Mouse (Mus musculus) neural tube, embryonic 14.5 days (tissue): ENCODE results near the gene Celf2. TPM values are rescaled to one million over a fixed set of nuclear protein-coding genes. Genes with fewer than 3 reads are reported as not detected.

Experiments
- ATAC-seq: fragments of 200-750 bp; cut with Nextera tagmentation; 2 replicates; pipeline ENCODE4 v1.8.0; 2017; ENCODE audit warnings: low read depth, mild to moderate bottlenecking, moderate TSS enrichment, moderate library complexity
- H3K27ac ChIP-seq: fragments of 300-500 bp; sonication (generic); 2 replicates; pipeline ENCODE4 v1.5.1; 2014; ENCODE audit warnings: low read depth, mild to moderate bottlenecking, control low read depth, low read length, moderate library complexity, mixed read lengths
- H3K27me3 ChIP-seq: fragments of 300-500 bp; sonication (generic); 2 replicates; pipeline ENCODE4 v1.6.1; 2014; ENCODE audit warnings: low read length; ENCODE audit not compliant: control insufficient read depth, insufficient read depth
- H3K36me3 ChIP-seq: fragments of 300-500 bp; sonication (generic); 2 replicates; pipeline ENCODE4 v1.6.1; 2014; ENCODE audit warnings: low read length, mixed read lengths; ENCODE audit not compliant: control insufficient read depth, insufficient read depth
- H3K4me1 ChIP-seq: fragments of 300-500 bp; sonication (generic); 2 replicates; pipeline ENCODE4 v1.6.1; 2014; ENCODE audit warnings: low read length; ENCODE audit not compliant: control insufficient read depth, insufficient read depth
- H3K4me2 ChIP-seq: fragments of 300-500 bp; sonication (generic); 2 replicates; pipeline ENCODE4 v1.6.1; 2014; ENCODE audit warnings: mild to moderate bottlenecking, low read depth, low read length, control low read depth
- H3K4me3 ChIP-seq: fragments of 300-500 bp; sonication (generic); 2 replicates; pipeline ENCODE4 v1.5.1; 2014; ENCODE audit warnings: low read depth, low read length, control low read depth, mixed read lengths
- H3K9ac ChIP-seq: fragments of 300-500 bp; sonication (generic); replicated peaks from 2 replicates; pipeline ENCODE4 v1.6.1; 2014; ENCODE audit warnings: low read depth, mild to moderate bottlenecking, control low read depth, low read length, mixed read lengths
- H3K9me3 ChIP-seq: fragments of 300-500 bp; sonication (generic); 2 replicates; pipeline ENCODE4 v1.6.1; 2016; ENCODE audit warnings: low read length; ENCODE audit not compliant: control insufficient read depth
- WGBS: fragments of 180-500 bp; shearing (Covaris S2); extraction: QIAGEN DNeasy Blood & Tissue Kit; methylation state at CpG from one replicate; pipeline ENCODE4 v1.1.7; 2014; 5-methylcytosine and 5-hydroxymethylcytosine counted together
- polyA plus RNA-seq: library from polyadenylated mRNA; unstranded; fragments of >200 nt; fragmentation: Nextera tagmentation; extraction: Ambion mirVana; gene quantifications from 2 replicates; pipeline ENCODE4 v1.2.1, GENCODE M21; 2014

The Celf2 gene
- polyA plus RNA-seq, 1 experiment from 2014 or later, result 161 TPM

DNA sequence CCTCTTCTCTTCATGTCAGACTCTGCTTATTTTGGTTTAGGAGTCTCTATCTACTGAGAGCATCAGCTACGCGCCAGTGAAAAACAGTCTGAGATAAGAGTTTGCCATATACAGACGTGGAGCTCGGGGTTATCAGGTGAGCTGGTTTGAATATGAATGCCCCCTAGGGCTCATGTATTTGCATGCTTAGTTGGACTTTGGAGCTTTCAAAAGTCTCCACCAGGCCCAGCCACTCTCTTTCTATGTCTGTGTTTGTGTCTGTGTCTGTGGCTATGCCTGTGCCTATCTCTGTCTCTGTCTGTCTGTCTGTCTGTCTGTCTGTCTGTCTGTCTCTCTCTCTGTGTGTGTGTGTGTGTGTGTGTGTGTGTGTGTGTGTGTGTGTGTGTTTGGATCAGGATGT is 272.1 kb downstream of the Celf2 start:
- H3K9me3 ChIP-seq, result no peaks in the 10 kb centered on the region
- 94% methylated on average over 4 of the region's 4 CpGs for WGBS
- H3K9ac ChIP-seq, result no peak overlapping the region
- H3K4me3 ChIP-seq, result no peak overlapping the region
- H3K27ac ChIP-seq, result no peak overlapping the region
- H3K4me1 ChIP-seq, result no peaks in the 10 kb centered on the region
- H3K36me3 ChIP-seq, result no peaks in the 10 kb centered on the region
- H3K4me2 ChIP-seq, result no peak overlapping the region
- no peaks in the 10 kb centered on the region for H3K27me3 ChIP-seq
- ATAC-seq, result no peak

GRCm38 (mm10) chr2:7236452-7236851 is 272.9 kb downstream of the Celf2 start:
- Histone ChIP-seq H3K27me3 (no peaks in the 10 kb centered on the region), H3K36me3 (no peaks in the 10 kb centered on the region), H3K9me3 (no peaks in the 10 kb centered on the region), H3K4me2 (no peak overlapping the region), H3K4me1 (no peaks in the 10 kb centered on the region), H3K4me3 (no peak overlapping the region), H3K9ac (no peak overlapping the region), H3K27ac (no peak overlapping the region)
- WGBS, result 94% methylated on average over 3 of the region's 3 CpGs
- ATAC-seq, result no peak

DNA sequence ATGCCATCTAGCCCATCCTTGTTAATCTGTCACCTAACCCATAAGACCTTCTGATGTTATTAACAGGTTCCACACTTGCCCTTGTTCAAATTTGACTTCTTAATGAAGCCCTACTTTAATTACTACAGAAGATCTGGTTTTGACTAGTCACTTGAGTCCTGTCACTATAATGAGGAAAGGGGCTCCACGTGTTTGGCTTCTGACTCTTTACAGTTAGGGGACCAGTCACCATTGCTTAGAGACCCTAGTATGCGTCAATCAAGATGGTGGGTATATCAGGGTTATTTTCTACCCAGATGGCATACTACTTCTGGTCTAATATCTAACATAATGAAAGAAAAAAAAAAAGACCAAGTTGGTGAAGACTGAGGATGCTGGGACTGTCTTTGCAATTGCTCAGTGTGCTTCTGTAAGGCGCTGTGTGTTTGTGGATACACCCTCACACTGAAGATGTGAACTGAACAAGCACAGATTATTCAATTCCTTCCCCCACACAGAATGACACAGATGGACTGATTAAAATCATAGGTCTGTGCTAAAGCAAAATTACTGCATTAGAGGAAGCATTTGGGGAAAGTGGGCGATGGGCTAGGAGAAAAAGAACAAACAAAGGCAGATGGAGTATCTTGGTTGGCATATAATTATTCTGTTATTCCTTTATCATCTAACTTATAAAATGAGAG is 274.2 kb downstream of the Celf2 start:
- no peak for ATAC-seq
- no peak overlapping the region for H3K9ac ChIP-seq
- no peaks in the 10 kb centered on the region for H3K9me3 ChIP-seq
- WGBS, result 93% methylated on average over 4 of the region's 4 CpGs
- H3K4me1 ChIP-seq, result no peaks in the 10 kb centered on the region
- no peak overlapping the region for H3K27ac ChIP-seq
- no peak overlapping the region for H3K4me2 ChIP-seq
- H3K27me3 ChIP-seq, result no peaks in the 10 kb centered on the region
- H3K4me3 ChIP-seq, result no peak overlapping the region
- H3K36me3 ChIP-seq, result no peaks in the 10 kb centered on the region

GRCm38 (mm10) chr2:7234587-7234986 is 274.8 kb downstream of the Celf2 start:
- Histone ChIP-seq H3K27ac (no peak overlapping the region), H3K4me1 (no peaks in the 10 kb centered on the region), H3K4me2 (no peak overlapping the region), H3K36me3 (no peaks in the 10 kb centered on the region), H3K4me3 (no peak overlapping the region), H3K9ac (no peak overlapping the region), H3K9me3 (no peaks in the 10 kb centered on the region), H3K27me3 (no peaks in the 10 kb centered on the region)
- WGBS, result 83% methylated on average over 7 of the region's 7 CpGs
- no peak for ATAC-seq

DNA sequence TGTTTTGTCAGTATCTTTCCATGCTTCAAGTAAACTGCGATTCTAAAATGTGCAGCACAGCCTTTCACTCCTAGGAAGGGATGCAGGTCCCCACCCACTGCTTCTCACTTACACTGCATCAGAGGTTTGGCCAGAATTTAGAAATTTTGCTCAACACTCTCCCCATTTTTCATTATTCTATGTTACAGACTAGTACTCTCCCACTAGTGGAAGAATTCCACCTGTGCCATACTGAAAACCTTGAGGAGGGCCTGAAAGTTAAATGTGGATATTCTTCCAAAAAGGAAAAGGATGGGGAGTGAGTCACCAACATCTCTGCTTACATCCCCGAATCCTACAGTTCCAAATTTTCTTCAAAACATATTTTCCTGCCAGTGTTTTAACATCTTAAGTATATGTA is 276.0 kb downstream of the Celf2 start:
- H3K27ac ChIP-seq, result no peak overlapping the region
- no peak overlapping the region for H3K9ac ChIP-seq
- H3K27me3 ChIP-seq, result no peaks in the 10 kb centered on the region
- no peaks in the 10 kb centered on the region for H3K36me3 ChIP-seq
- no peak for ATAC-seq
- no peak overlapping the region for H3K4me3 ChIP-seq
- 91% methylated on average over 2 of the region's 2 CpGs for WGBS
- no peaks in the 10 kb centered on the region for H3K9me3 ChIP-seq
- H3K4me2 ChIP-seq, result no peak overlapping the region
- no peaks in the 10 kb centered on the region for H3K4me1 ChIP-seq

GRCm38 (mm10) chr2:7226785-7227184 is 282.6 kb downstream of the Celf2 start:
- whole genome bisulfite sequencing, result 91% methylated on average over 7 of the region's 7 CpGs

GRCm38 (mm10) chr2:7224346-7225071 is 284.9 kb downstream of the Celf2 start:
- H3K27ac ChIP-seq, result no peak overlapping the region
- peaks cover 2% of the 10 kb centered on the region; the same call in 1 of the 2 replicates for H3K4me1 ChIP-seq
- no peak overlapping the region for H3K4me3 ChIP-seq
- H3K9me3 ChIP-seq, result no peaks in the 10 kb centered on the region
- no peak overlapping the region for H3K4me2 ChIP-seq
- ATAC-seq, result no peak
- WGBS, result 65% methylated on average over 3 of the region's 3 CpGs
- H3K9ac ChIP-seq, result no peak overlapping the region
- H3K36me3 ChIP-seq, result no peaks in the 10 kb centered on the region
- H3K27me3 ChIP-seq, result no peaks in the 10 kb centered on the region

More at GRCm38 (mm10) chr2:7226785-7227184, 282.6 kb downstream of the Celf2 start:
- Histone ChIP-seq H3K4me3 (no peak overlapping the region), H3K9me3 (no peaks in the 10 kb centered on the region), H3K4me2 (no peak overlapping the region), H3K36me3 (no peaks in the 10 kb centered on the region), H3K4me1 (peaks cover 2% of the 10 kb centered on the region; the same call in 1 of the 2 replicates), H3K27me3 (no peaks in the 10 kb centered on the region), H3K9ac (no peak overlapping the region), H3K27ac (no peak overlapping the region)
- ATAC-seq, result no peak

DNA sequence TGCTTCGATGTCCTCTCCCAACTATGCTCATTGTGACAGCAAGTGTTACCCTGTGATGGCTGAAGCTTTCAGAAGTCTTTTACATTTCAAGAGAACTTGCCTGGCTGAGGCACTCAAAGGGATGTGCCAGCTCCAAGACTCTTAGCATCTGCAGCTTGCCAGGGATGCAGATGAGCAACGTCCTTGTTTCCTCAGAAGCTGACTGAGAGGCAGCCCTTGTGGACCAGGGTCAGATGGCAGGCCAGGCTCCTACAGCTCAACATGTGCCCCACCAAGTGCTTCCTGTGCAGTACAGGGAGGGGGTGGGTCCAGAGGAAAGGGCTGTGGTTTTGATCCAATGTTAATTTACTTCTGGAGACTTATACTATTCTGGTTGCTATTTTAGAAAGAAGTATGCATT is 285.8 kb downstream of the Celf2 start:
- Histone ChIP-seq H3K9ac (no peak overlapping the region), H3K4me2 (no peak overlapping the region), H3K4me3 (no peak overlapping the region), H3K27me3 (no peaks in the 10 kb centered on the region), H3K27ac (no peak overlapping the region), H3K9me3 (no peaks in the 10 kb centered on the region), H3K4me1 (peaks cover 2% of the 10 kb centered on the region; the same call in 1 of the 2 replicates), H3K36me3 (no peaks in the 10 kb centered on the region)
- ATAC-seq, result no peak
- WGBS, result 63% methylated on average over 2 of the region's 2 CpGs

DNA sequence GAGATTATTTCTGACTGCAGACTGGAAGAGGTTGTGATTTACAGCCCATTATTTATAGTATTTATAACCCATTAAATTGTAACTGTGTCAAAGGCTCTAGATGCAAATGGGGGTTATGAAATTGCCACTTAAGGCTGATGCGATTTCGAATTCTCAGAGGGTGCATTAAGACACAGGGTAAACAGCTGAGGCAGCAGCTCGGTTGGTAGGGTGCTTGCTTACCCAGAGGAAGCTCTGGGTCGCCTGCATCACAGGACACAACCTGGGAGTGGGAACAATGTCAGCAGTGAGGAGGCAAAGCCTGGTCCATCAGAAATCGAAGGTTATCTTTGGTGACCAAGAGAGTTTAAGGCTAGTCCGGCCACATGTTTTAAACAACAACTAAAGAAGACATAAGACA is 286.5 kb downstream of the Celf2 start:
- peak; percentile 73; the same call in 1 of the 2 replicates for ATAC-seq
- H3K4me3 ChIP-seq, result no peak overlapping the region
- no peak overlapping the region for H3K4me2 ChIP-seq
- no peaks in the 10 kb centered on the region for H3K27me3 ChIP-seq
- no peaks in the 10 kb centered on the region for H3K9me3 ChIP-seq
- no peak overlapping the region for H3K9ac ChIP-seq
- 50% methylated on average over 6 of the region's 6 CpGs for WGBS
- H3K27ac ChIP-seq, result no peak overlapping the region
- H3K4me1 ChIP-seq, result peaks cover 2% of the 10 kb centered on the region; the same call in 1 of the 2 replicates
- H3K36me3 ChIP-seq, result no peaks in the 10 kb centered on the region
